Mouse (Mus musculus): ENCODE data around the gene Fgd6. TPM values are rescaled to one million over a fixed set of nuclear protein-coding genes. Genes with fewer than 3 reads are reported as not detected.

The Fgd6 gene
- total RNA-seq, 2 experiments from 2014 or later, result 8.8 to 10.6 TPM

GRCm38 (mm10) chr10:94120676-94121075 is 84.9 kb downstream of the Fgd6 start:
- DNase-seq (ENCODE audit: low spot score in 2 of 2), result no peak
- intact Hi-C loops (cut with DNase I), result no loop called here

GRCm38 (mm10) chr10:94122595-94122994 is 86.8 kb downstream of the Fgd6 start:
- intact Hi-C loops (cut with DNase I), result no loop called here
- peak in 1 of 2 experiments; percentile 17 for DNase-seq (ENCODE audit: low spot score in 2 of 2)

- DNase-seq (ENCODE audit: low spot score in 2 of 2), result no peak
- intact Hi-C loops (cut with DNase I), result no loop called here
Observed at GRCm38 (mm10) chr10:94123581-94123980, 87.8 kb downstream of the Fgd6 start.

- intact Hi-C loops (cut with DNase I), result no loop called here
- no peak for DNase-seq (ENCODE audit: low spot score in 2 of 2)
Observed at GRCm38 (mm10) chr10:94124376-94124775, 88.6 kb downstream of the Fgd6 start.

GRCm38 (mm10) chr10:94129680-94130119 is 93.9 kb downstream of the Fgd6 start:
- DNase-seq (ENCODE audit: low spot score in 2 of 2), result peak; percentile 70 to 97
- intact Hi-C loops (cut with DNase I), result no loop called here

GRCm38 (mm10) chr10:94133081-94133480 is 97.3 kb downstream of the Fgd6 start:
- DNase-seq (ENCODE audit: low spot score in 2 of 2), result no peak
- intact Hi-C loops (cut with DNase I), result no loop called here

- DNase-seq (ENCODE audit: low spot score in 2 of 2), result peak in 1 of 2 experiments; percentile 46
- intact Hi-C loops (cut with DNase I), result no loop called here
Observed at GRCm38 (mm10) chr10:94133674-94134073, 97.9 kb downstream of the Fgd6 start.

- peak; percentile 29 to 54 for DNase-seq (ENCODE audit: low spot score in 2 of 2)
- intact Hi-C loops (cut with DNase I), result no loop called here
Observed at GRCm38 (mm10) chr10:94134535-94135390, 99.0 kb downstream of the Fgd6 start.

GRCm38 (mm10) chr10:94138890-94139482 is 103.2 kb downstream of the Fgd6 start:
- DNase-seq (ENCODE audit: low spot score in 2 of 2), result no peak
- intact Hi-C loops (cut with DNase I), result no loop called here

GRCm38 (mm10) chr10:94140227-94140931 is 104.6 kb downstream of the Fgd6 start:
- no peak for DNase-seq (ENCODE audit: low spot score in 2 of 2)
- intact Hi-C loops (cut with DNase I), result no loop called here

- intact Hi-C loops (cut with DNase I), result no loop called here
- DNase-seq (ENCODE audit: low spot score in 2 of 2), result no peak
Observed at GRCm38 (mm10) chr10:94142427-94142826, 106.6 kb downstream of the Fgd6 start.

- no peak for DNase-seq (ENCODE audit: low spot score in 2 of 2)
- intact Hi-C loops (cut with DNase I), result no loop called here
Observed at GRCm38 (mm10) chr10:94144581-94144980, 108.8 kb downstream of the Fgd6 start.

GRCm38 (mm10) chr10:94147391-94147755 is 111.6 kb downstream of the Fgd6 start:
- no peak for DNase-seq (ENCODE audit: low spot score in 2 of 2)
- intact Hi-C loops (cut with DNase I), result no loop called here

GRCm38 (mm10) chr10:94147756-94148531 is 112.1 kb downstream of the Fgd6 start, which contains the start of gene Nr2c1:
Gene Nr2c1 (plus strand): TSS chr10:94148023.
- intact Hi-C loops (cut with DNase I), result loop anchor here (1.0 to 2.0 kb wide), 2 partner anchors 51 to 112 kb away; partner anchors contain the start of genes Fgd6 and Ndufa12

GRCm38 (mm10) chr10:94151488-94151887 is 115.7 kb downstream of the Fgd6 start:
- no peak for DNase-seq (ENCODE audit: low spot score in 2 of 2)
- intact Hi-C loops (cut with DNase I), result no loop called here

More at GRCm38 (mm10) chr10:94147756-94148531, 112.1 kb downstream of the Fgd6 start, which contains the start of gene Nr2c1:
- peak; percentile 91 to 95 for DNase-seq (ENCODE audit: low spot score in 2 of 2)

GRCm38 (mm10) chr10:94153841-94154240 is 118.0 kb downstream of the Fgd6 start:
- intact Hi-C loops (cut with DNase I), result no loop called here
- no peak for DNase-seq (ENCODE audit: low spot score in 2 of 2)

- intact Hi-C loops (cut with DNase I), result no loop called here
- no peak for DNase-seq (ENCODE audit: low spot score in 2 of 2)
Observed at GRCm38 (mm10) chr10:94158962-94159361, 123.2 kb downstream of the Fgd6 start.

- intact Hi-C loops (cut with DNase I), result no loop called here
- no peak for DNase-seq (ENCODE audit: low spot score in 2 of 2)
Observed at GRCm38 (mm10) chr10:94159406-94159805, 123.6 kb downstream of the Fgd6 start.

GRCm38 (mm10) chr10:94161051-94161765 is 125.4 kb downstream of the Fgd6 start:
- no peak for DNase-seq (ENCODE audit: low spot score in 2 of 2)
- intact Hi-C loops (cut with DNase I), result no loop called here
